Mouse (Mus musculus) cerebellum, adult 9-10 months (tissue): ENCODE measurements around the gene Wdr11.

Source experiments
- DNase-seq: peaks from one replicate; pipeline ENCODE4 v3.0.0; 2022

Wdr11 gene

GRCm38 (mm10) chr7:129591371-129592131 lies at the start of gene Wdr11:
Gene Wdr11, plus strand, starts transcription at chr7:129591863.
- DNase-seq = peak; percentile 84

DNA sequence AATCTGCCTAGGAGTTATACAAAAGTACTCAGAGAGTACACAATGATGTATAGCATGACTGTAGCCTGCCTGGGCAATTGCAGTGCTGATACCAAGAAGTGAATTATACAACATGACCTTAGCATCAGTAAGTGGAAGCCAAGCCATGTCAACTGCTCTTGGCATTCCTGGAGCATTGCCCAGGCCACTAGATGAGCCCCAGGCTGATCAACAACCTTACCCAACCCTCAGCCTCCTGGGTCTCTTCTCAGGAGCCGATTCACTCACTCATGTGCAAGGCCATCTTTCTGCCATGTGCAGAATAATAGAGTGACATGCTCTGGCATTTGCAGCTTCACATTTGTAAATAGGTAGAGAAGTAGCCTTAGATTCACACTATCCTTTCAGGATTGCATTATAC lies 24.1 kb upstream of the Wdr11 start:
- DNase-seq = no peak

- DNase-seq = no peak
Observed at GRCm38 (mm10) chr7:129568338-129568737, 23.3 kb upstream of the Wdr11 start.

DNA sequence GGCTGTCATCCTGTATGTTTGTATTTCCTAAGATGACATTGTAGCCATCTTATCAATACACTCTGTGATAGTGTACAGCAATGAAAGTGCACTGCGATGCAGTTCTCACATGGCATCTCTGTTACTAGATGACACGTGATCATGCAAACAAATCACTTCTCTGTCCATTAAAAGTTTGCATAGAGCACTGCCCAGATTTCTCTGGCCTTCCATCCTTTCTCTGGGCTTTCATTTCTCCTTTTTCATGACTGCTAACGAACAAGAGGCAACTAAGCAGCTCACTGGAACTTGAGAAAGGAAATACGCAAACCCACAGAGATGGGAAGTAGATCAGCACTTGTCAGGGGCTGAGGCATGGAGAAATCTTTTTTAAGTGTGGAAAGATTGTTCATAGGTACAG lies 17.2 kb upstream of the Wdr11 start:
- no peak for DNase-seq

DNA sequence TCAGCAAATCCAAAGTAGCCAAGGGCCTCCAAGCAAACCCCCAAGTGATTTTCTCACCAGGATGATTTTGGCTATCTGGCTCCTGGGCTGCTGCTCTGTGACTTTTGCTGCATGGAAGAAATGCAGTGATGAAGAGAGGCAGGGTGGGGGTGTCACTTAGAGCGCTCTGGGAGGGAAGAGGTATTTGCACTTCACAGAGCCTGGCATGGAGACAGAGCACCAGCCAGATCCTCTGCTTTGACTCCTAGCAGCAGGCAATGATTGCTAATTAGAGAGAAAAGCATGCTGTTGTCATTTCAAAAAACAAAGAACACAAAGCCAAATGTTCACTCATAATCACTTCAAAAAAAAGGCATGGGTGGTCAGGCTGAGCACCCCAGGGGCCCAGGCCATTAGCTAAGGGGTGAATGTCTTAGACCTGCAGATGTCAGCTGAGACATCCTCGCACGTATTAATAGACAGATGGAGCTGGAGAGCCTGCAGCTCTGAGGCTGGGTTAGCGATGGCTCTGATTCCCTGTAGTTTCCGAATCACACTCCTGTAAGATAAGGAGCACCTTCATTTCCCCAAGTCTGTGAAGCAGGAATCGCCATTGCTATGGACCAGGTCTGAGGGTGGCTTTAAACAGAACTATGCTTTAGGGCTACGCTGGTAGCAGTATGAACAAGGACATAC lies 16.4 kb upstream of the Wdr11 start:
- DNase-seq = no peak

DNA sequence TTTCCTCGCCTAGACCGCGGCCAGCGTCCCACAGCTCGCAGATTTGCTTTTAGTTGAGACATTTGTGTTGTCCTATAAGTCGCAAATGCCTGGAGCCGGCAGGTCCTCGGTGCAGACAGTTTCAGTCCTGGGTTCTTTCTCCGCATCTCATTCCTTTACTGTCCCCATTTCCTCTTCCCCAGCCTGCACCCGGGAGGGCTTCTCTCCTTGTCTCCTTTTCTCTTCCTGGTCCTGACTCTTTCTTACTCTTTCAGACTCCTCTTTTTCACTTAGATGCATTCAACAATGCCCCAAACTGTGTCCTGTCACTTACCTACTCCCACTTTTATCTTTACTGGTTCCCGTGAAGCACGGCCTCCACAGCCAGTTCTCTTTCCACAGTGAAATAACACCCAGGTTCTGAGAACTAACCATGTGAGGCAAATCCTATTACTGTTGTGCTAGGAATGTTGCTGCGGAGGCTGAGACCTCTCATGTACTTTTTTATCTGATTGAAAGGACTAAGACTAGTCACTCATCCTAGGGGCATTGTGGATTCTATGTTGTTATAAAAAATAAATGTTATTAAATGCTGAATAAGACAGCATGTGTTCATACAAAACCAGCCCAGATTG lies 576 bp downstream of the Wdr11 start:
- DNase-seq = no peak

DNA sequence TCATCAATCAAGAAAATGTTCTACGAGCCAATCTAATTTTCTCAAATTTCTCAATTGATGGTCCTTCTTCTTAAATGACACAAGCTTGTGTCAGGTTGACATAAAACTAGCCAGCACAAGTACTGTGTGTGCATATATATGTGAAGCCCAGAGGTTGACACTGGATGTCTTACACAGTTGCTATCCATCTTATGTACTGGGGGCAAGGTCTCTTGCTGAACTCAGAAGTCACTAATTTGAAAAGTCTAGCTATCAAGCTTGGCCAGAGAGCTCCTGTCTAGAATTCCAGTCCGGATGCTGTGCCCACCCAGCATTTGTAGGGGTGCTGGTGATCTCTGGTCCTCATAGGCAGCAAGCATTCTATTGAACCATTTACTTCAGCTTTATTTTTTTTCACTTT lies 5.5 kb downstream of the Wdr11 start:
- no peak for DNase-seq

DNA sequence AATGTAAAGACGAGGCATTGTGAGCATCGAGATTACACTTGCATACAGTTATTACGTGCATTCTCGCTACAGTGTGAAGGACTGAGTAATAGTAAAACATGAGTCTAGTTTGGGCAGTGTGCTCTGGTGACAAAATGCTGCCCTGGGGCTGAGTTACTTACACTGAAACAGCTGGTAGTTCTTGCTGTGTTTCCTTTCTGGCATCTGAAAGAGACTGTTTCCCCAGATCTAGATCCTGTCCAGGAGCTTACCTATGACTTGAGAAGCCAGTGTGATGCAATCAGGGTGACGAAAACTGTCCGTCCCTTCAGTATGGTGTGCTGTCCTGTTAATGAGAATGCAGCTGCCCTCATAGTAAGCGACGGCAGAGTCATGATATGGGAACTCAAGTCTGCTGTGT lies 14.6 kb downstream of the Wdr11 start:
- no peak for DNase-seq

DNA sequence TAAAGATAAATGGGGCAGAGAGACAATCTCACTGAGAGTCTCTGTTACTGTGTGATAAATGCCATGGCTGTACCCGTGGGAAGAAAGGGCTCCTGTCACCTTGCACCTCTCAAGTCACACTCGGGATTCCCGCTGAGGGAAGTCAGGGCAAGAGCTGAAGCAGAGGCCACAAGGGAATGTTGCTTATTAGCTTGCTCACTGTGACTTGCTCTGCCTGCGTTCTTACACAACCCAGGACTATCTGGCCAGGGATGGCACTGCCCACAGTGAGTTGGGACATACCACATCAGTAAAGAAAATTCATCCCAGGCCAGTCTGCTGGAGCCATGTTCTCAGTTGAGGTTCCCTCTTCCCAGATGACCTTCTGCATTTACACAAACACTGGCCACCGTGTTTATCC lies 29.5 kb downstream of the Wdr11 start:
- no peak for DNase-seq

GRCm38 (mm10) chr7:129630351-129630750 lies 38.7 kb downstream of the Wdr11 start:
- DNase-seq = no peak

DNA sequence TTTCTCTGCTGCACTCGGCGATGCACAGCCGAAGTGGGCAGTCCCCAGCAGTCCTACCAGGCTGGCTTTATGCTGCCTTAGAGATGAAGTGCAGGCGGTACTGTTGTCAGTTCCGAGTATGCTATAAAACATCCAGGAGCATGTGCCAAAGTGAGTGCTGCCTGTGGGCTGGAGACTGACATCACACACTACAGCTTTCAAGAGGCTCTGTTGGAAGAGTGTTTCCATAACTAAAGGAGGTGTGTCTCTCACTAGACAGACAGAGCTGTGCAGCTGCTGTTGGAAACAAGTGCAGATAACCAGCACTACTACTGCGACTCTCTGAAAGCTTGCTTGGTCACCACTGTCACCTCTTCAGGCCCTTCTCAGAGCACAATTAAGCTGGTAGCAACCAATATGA lies 39.8 kb downstream of the Wdr11 start:
- no peak for DNase-seq

GRCm38 (mm10) chr7:129635898-129636640 lies 44.4 kb downstream of the Wdr11 start:
- no peak for DNase-seq

- DNase-seq = no peak
Observed at GRCm38 (mm10) chr7:129636992-129637391, 45.3 kb downstream of the Wdr11 start.

- DNase-seq = no peak
Observed at GRCm38 (mm10) chr7:129637906-129638475, 46.3 kb downstream of the Wdr11 start.

DNA sequence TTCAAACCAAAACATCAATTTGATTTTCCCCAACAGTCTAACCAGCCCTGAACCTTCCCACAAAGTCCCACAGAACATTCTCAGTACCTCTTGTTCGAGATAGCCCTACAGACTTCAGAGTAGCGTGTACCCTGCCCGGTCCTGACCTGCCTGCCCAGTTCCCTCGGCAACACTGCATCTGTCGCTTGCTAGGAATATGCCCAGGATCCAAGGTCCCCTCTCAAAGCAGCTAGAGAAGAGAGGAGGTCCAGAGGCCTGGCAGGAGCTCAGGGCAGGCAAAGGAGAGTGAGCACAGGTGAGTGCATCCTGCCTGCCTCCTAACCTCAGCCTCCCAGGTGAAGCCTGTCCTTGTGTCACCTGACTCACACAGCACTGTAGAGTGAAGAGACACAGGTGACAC lies 47.3 kb downstream of the Wdr11 start:
- DNase-seq = no peak

- no peak for DNase-seq
Observed at GRCm38 (mm10) chr7:129639833-129640232, 48.2 kb downstream of the Wdr11 start.

DNA sequence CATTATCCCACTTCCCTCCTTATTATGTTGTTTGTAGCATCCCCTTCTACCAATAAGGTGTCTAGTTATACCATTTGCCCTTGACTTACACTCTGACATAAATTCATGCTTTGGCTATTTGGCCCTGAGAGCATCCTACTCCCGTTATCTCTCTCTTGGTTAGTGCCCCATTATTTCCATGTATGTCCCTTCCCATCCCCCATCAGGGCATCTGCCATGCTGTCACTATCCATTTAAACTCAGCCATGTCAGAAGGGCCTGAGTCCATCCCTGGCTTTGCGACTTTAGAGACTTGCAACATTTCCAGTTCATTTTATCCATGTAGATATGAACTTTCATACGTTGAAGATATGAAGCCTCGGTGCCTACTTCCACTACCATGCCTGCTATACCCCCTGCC lies 51.6 kb downstream of the Wdr11 start:
- DNase-seq = no peak

DNA sequence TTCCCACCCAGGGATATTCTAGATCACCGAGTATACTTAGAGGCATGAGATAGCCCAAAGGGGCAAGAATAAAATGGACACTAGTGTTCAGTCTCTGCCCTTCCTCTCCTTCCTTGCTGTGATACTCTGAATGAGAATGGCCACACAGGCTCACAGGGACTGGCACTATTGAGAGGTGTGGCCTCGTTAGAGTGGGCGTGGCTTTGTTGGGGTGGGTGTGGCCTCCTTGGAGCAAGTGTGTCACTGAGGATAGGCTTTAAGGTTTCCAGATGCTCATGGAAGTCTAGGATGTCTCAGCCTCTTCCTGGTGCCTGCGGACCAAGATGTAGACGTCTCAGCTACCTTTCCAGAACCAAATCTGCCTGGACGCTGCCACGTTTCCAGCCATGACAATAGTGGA lies 56.1 kb downstream of the Wdr11 start:
- DNase-seq = no peak

- peak; percentile 73 for DNase-seq
Observed at GRCm38 (mm10) chr7:129648938-129649337, 57.3 kb downstream of the Wdr11 start.

DNA sequence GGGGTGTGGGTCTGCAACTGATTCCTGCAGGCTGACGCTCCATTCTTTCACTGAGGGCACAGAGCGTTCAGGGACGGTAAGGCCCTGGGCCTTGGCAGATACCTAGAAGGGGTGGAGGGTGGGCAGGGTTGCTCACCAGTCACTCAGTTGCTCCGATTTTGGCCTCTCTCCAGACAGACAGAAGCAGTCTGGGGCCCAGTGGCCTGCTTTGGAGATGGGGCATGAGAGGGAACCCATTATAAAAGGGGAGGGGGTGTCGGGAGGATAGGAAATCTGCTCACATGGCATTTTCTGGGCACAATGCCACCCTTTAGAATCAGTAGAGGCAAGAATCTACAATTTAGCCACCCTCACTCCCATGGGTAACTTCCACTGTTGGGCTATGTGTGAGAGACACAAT lies 59.1 kb downstream of the Wdr11 start:
- DNase-seq = no peak

DNA sequence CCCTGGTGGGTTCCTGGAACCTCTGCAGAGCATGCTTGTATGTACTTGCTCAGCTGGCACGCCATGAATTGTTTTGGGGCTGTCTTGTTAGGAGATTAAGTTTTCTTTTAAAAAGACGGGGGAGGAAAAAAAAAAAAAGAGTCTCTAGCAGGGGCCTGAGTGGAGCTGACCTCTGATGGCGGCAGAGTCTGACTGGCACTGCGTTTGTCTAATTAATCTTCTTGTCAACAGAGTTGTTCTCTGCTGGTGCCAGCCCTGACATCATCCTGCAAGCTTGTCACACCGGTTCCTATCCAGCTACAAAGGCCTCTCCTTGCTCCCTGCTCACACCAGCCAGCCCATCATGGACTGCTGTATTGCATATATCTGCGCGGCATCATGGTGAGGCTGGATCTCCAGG lies 60.1 kb downstream of the Wdr11 start:
- no peak for DNase-seq

- DNase-seq = no peak
Observed at GRCm38 (mm10) chr7:129652901-129653460, 61.3 kb downstream of the Wdr11 start.

DNA sequence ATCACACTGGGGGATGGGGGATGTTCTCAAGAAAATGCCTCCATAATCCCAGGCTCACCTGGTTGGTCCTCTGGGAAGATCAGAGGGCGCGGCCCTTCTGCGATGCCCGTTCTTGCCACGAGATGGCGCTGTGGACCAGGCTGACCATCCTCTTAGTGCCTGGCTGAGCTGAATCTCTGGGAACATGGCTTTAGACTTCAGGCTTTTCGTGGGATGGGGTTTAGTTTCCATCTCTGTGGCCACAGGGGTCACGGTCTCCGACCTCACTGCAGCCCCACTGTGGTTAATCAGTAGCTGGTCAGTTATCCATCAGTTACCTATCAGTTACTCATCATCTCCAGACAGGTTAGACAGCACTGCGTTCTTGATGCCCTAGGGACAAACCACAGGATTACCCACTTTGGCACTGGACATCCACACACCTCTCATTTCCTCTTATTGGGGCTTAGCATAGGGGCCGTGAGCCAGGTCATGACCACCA lies 62.2 kb downstream of the Wdr11 start:
- peak; percentile 65 for DNase-seq
